Mouse (Mus musculus): ENCODE results near the gene Fkbp5. TPM values are rescaled to one million over a fixed set of nuclear protein-coding genes. Genes with fewer than 3 reads are reported as not detected.
"Not testable (repeated sequence)": the region's sequence is repeated elsewhere in the genome, so short reads cannot be mapped to it uniquely, and the experiment has no call there.

Fkbp5 gene
- polyA plus RNA-seq, 1 experiment from 2014 or later = 27.3 TPM

DNA sequence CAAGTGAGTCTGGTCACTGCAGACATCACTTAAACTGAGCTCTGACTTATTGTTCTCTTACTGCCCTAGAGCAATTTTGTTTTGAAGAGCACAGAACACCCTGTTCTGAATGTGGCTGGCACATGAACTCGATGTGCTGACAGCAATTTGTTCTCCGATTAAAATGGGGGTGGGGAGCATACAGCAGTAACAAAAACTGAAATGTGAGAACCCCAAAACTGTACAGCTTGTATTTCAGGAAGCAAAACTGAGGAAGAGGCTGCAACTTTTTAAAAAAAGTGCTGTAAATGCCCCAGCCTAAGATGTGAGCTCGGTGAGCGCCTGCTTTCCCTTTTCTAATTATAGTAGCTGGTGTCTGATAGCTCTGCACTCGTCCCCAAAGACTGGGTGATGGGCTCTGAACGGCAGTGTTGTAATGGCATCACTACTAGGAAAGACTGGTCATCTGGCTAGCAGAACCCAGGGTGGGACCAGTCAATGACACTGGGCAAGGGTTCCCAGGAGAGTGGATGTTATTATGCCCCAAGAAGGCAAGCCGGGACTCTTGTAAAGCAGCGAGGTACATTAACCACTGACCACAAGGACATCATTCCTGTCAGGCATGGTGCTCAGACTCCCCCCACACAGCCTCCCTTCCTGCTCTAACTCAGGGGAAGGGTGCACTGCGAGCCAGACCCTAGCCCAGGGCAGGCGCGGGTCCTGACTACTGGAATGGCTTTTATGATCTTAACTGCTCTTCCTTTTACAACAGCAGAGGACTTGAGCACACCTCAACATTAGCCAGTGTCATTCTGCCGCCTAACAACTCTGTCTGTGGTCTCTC is 96.9 kb downstream of the Fkbp5 start:
- Histone ChIP-seq H3K27me3 (no peaks in the 10 kb centered on the region), H3K4me1 (peaks cover 27% of the 10 kb centered on the region), H3K36me3 (peaks cover 15% of the 10 kb centered on the region), H3K4me2 (replicated peaks) (0 out of 2 replicates have a peak overlapping the region, but pooled peaks have one; percentile 9), H3K4me3 (no peak overlapping the region), H3K9ac (0 out of 2 replicates have a peak overlapping the region, but pooled peaks have one; percentile 19), H3K9me3 (no peaks in the 10 kb centered on the region), H3K27ac (peak overlapping the region; percentile 67)
- WGBS = 29% methylated on average over 12 of the region's 12 CpGs
- no peak for ATAC-seq (ENCODE audit: low FRiP score, low read depth)

DNA sequence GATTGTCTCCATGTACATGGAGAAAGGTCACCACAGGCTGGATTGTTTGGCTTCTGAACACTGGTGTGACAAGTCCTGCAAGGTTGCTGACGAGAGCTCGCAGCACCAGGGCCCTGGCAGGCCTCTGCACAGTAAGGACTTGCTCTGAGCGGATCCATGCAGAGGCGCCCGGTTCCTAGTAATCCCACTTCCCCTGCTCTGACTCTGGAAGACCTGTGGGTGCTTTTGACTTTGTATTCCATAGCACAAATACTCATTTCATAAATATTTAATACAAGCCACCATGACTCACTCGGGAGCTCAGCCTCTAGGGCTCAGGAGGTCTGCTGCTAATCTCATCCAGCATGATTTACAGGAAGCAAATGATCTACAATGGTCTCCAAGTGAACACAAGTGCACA is 97.7 kb downstream of the Fkbp5 start:
- Histone ChIP-seq H3K4me1 (peaks cover 28% of the 10 kb centered on the region), H3K36me3 (peaks cover 18% of the 10 kb centered on the region), H3K4me3 (no peak overlapping the region), H3K27ac (no peak overlapping the region), H3K27me3 (no peaks in the 10 kb centered on the region), H3K4me2 (replicated peaks) (no peak overlapping the region), H3K9me3 (no peaks in the 10 kb centered on the region), H3K9ac (no peak overlapping the region)
- no peak for ATAC-seq (ENCODE audit: low FRiP score, low read depth)
- WGBS = 74% methylated on average over 6 of the region's 6 CpGs

DNA sequence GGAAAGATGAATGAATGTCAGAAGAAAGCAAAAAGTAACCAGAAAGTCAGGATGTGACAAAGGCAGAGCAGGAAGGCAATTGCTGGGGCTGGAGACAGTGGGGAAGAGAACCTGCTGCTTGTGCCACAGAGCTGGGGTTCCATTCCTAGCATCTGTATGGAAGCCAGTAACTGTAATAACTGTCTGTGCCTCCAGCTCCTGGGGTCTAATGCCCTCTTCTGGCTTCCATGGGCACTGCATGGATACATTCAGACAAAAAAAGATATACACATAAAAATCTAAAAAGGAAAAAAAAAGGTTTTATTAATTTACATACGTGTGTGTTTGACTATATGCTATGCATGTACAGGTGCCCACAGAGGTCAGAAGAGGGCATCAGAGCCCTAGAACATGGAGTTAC is 98.4 kb downstream of the Fkbp5 start:
- H3K27ac ChIP-seq = no peak overlapping the region
- H3K9me3 ChIP-seq = no peaks in the 10 kb centered on the region
- no peak overlapping the region for H3K4me3 ChIP-seq
- H3K9ac ChIP-seq = no peak overlapping the region
- 78% methylated on average over 1 of the region's 1 CpGs for WGBS
- no peaks in the 10 kb centered on the region for H3K27me3 ChIP-seq
- H3K4me2 ChIP-seq (replicated peaks) = no peak overlapping the region
- H3K36me3 ChIP-seq = peaks cover 23% of the 10 kb centered on the region
- H3K4me1 ChIP-seq = peaks cover 21% of the 10 kb centered on the region
- no peak for ATAC-seq (ENCODE audit: low FRiP score, low read depth)

DNA sequence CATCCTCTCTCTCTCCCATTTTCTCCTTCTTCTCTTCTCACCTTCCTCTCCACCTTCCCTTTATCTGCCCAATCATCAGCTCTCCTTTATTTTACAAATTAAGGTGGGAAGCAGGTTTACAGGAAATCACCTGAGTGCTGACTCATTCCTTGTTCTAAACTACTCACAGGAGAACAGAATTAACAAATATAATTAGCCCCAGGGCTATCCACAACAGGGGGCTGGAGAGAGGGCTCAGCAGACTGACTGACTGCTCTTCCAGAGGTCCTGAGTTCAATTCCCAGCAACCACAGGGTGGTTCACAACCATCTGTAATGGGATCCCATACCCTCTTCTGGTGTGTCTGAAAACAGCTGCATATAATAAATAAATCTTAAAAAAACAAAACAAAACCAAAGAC is 98.8 kb downstream of the Fkbp5 start:
- H3K4me2 ChIP-seq (replicated peaks); H3K9ac ChIP-seq; H3K27ac ChIP-seq; H3K4me3 ChIP-seq; H3K9me3 ChIP-seq; ATAC-seq (ENCODE audit: low FRiP score, low read depth); H3K27me3 ChIP-seq: not testable (repeated sequence)
- H3K4me1 ChIP-seq = peaks cover 18% of the 10 kb centered on the region
- peaks cover 23% of the 10 kb centered on the region for H3K36me3 ChIP-seq

DNA sequence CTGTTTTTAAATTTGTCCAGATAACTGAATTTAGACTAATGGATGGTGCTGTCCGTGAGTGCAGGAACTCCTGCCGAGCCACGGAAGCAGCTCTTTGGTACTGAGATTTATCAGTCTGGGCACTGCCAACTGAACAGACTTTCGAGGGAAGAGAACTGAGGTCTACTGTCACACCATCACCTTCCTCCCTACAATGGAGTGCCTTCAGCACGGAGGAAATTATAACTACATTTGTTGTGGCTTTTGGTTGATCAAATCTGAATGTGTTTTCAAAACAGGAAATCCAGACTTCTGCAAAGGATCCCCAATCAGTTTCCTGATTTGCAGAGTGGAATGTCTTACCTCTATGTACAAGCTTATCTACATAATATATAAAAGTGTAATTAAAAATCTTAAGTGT is 99.6 kb downstream of the Fkbp5 start:
- Histone ChIP-seq H3K27me3 (no peaks in the 10 kb centered on the region), H3K36me3 (peaks cover 22% of the 10 kb centered on the region), H3K9me3 (no peaks in the 10 kb centered on the region), H3K4me3 (no peak overlapping the region), H3K27ac (no peak overlapping the region), H3K4me2 (replicated peaks) (no peak overlapping the region), H3K4me1 (peaks cover 18% of the 10 kb centered on the region), H3K9ac (no peak overlapping the region)
- no peak for ATAC-seq (ENCODE audit: low FRiP score, low read depth)
- WGBS = 92% methylated on average over 5 of the region's 5 CpGs

DNA sequence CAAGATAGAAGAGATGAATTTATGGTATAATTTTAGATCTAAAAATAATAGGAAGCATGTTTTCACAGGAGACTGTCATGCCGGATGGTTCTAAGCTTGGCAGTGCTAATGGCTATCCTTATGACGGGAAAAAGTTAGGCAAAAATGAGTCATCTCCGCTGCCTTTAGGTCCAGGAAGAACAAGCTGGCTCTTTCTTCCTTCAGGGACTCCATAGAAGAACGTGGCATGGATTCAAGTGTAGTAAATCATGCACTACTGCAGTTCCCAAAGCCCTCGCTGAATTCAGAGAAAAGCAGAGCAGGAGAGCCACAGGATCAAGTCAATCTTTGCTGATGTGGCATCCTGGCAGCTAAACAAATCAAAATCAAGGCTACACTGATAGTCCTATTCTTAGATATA is 102.1 kb downstream of the Fkbp5 start:
- Histone ChIP-seq H3K27me3 (no peaks in the 10 kb centered on the region), H3K4me3 (no peak overlapping the region), H3K36me3 (peaks cover 34% of the 10 kb centered on the region), H3K9me3 (no peaks in the 10 kb centered on the region), H3K4me2 (replicated peaks) (no peak overlapping the region), H3K9ac (no peak overlapping the region), H3K27ac (no peak overlapping the region), H3K4me1 (peaks cover 13% of the 10 kb centered on the region)
- WGBS = 76% methylated on average over 5 of the region's 5 CpGs
- ATAC-seq (ENCODE audit: low FRiP score, low read depth) = no peak

DNA sequence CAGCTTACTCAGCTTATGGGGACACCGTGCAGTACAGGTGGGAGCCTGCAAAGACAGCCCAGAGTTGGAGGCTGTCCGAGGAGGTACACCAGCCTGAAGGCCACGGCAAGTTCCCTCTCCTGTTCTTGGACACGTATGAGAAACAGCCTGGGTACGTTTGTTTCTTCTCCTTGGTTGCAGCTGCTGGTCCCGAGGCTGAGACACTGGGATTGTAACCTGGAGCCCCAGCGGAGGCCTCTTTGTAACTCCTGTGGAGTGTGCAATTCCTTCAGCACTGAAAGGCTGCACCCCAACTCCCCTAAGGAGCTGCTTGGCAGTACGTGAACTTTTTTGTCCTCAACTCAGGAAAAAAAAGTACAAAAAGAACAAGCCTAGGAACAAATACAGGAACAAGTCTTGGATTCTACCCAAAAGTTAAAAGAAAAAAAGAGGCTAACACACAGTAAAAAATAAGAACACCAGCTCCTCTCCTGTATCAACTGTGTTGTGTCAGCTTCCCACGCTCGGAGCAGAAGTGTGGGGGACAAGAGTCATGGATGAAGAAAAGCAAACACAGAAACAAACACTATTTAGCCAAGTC is 105.9 kb downstream of the Fkbp5 start:
- 0 out of 2 replicates have a peak, but pooled peaks cover 11% of the 10 kb centered on the region for H3K4me1 ChIP-seq
- no peak overlapping the region for H3K4me2 ChIP-seq (replicated peaks)
- H3K27ac ChIP-seq = peak overlapping the region; percentile 55; the same call in 1 of the 2 replicates
- H3K27me3 ChIP-seq = no peaks in the 10 kb centered on the region
- no peak overlapping the region for H3K4me3 ChIP-seq
- WGBS = 75% methylated on average over 10 of the region's 10 CpGs
- no peak overlapping the region for H3K9ac ChIP-seq
- peaks cover 43% of the 10 kb centered on the region for H3K36me3 ChIP-seq
- H3K9me3 ChIP-seq = no peaks in the 10 kb centered on the region
- no peak for ATAC-seq (ENCODE audit: low FRiP score, low read depth)

DNA sequence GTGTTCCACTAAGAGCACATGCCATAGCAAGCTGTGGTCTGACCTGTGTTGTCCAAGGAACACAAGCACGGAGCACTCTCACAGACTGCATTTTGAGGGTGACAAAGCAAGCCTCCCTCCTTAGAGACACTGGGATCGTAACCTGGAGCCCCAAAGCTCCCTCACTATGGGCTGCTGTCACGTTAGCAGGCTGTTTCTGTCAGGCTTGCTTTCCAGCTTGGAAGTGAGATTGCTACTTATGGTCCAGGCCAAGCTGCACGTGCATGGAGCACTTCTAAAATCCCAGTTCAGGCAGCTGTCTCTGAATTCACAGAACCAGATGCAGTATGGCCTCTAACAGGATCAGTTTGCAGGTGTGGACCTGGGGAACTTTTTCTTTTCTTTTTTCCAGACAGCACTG is 106.6 kb downstream of the Fkbp5 start:
- no peak overlapping the region for H3K4me3 ChIP-seq
- 0 out of 2 replicates have a peak, but pooled peaks cover 11% of the 10 kb centered on the region for H3K4me1 ChIP-seq
- H3K27me3 ChIP-seq = no peaks in the 10 kb centered on the region
- H3K4me2 ChIP-seq (replicated peaks) = no peak overlapping the region
- no peak overlapping the region; the same call in 1 of the 2 replicates for H3K9ac ChIP-seq
- peak overlapping the region; percentile 55; the same call in 1 of the 2 replicates for H3K27ac ChIP-seq
- no peaks in the 10 kb centered on the region for H3K9me3 ChIP-seq
- peaks cover 48% of the 10 kb centered on the region for H3K36me3 ChIP-seq
- ATAC-seq (ENCODE audit: low FRiP score, low read depth) = no peak
- 71% methylated on average over 4 of the region's 4 CpGs for WGBS

DNA sequence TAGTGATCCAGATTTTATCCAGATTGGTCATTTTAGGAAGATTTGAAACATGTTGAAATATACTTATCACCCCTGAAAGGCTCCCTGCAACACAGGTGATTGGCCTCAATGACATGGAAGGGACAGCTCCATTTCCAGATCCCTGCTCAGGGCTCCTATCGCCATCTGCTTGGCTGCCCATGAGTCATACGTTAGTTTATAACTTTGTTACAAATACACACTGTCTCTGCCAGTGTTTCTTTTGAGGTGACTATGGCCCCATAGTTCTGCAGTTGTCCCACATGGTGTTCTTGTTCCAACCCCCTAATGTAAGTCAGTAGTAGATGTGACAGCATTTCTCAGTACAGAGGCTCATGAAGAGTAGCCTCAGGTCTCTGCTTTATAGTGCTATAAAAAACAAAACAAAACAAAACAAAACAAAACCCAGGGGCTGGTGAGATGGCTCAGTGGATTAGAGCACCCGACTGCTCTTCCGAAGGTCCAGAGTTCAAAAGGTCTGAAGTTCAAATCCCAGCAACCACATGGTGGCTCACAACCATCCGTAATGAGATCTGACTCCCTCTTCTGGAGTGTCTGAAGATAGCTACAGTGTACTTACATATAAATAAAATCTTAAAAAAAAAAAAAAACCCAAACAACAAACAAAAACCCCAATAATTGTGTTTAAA is 108.9 kb downstream of the Fkbp5 start:
- H3K4me1 ChIP-seq = 0 out of 2 replicates have a peak, but pooled peaks cover 8% of the 10 kb centered on the region
- no peak overlapping the region for H3K4me3 ChIP-seq
- H3K9me3 ChIP-seq = no peaks in the 10 kb centered on the region
- no peak overlapping the region for H3K4me2 ChIP-seq (replicated peaks)
- H3K36me3 ChIP-seq = peaks cover 47% of the 10 kb centered on the region
- 73% methylated on average over 5 of the region's 5 CpGs for WGBS
- no peak for ATAC-seq (ENCODE audit: low FRiP score, low read depth)
- H3K27ac ChIP-seq = no peak overlapping the region
- H3K27me3 ChIP-seq = no peaks in the 10 kb centered on the region
- H3K9ac ChIP-seq = no peak overlapping the region

DNA sequence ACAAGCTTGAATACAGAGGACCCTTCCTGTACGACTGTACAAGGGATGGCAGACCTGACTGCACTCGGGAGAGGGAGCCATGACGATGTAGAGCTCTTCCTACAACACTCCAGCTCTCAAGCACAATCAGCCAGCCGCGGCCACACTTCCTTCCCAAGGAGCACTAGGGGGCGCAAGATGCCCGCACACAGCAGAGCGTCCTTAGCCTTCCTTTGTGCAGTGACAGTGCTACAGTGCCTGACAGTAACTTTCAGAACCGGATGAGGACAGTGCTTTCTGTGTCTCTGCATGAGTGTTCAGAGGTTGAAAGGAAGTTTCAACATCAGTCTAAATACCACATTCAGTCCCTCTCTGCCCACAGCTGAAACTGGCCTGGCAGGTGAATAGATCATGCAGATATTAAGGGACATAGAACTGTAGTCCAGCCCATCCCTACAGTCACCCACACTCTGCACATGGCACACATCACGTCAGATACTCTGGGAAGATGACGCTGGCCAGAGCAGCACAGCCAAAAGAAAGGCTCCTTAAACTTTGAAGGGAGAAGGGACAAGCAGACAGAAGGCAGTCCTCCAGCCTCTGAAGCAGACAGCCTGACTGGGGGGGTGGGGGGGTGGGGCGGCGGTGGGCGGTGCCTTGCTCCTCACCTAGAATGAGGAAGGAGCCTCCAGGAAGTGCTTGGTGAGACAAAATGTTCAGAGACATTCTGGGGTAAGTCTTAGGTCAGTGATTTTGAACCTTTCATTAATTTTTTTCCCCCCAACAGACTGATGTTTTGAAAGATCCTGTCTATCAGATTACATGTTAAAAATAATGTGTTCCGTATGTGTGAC is 109.7 kb downstream of the Fkbp5 start:
- WGBS = 44% methylated on average over 15 of the region's 15 CpGs
- H3K9ac ChIP-seq = no peak overlapping the region
- peaks cover 45% of the 10 kb centered on the region for H3K36me3 ChIP-seq

DNA sequence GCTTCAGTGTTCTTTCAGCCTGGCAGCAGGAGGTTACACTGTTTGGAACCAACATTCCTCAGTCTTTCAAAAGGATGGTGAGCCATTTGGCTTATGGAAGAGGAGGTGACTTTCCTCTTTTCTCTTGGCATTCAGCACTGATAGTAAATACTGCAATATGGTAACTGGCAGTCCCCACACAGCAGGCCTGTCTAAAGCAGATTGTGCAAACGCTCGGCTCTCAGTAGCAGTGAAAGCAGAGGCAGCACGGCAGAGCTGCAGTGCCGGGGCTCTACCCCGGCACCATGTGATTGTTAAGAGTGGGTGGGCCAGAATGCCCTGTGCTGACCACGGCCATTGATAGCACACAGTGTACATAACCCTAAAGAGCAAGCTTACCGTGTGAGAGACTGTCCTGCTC is 110.9 kb downstream of the Fkbp5 start:
- Histone ChIP-seq H3K27me3 (no peaks in the 10 kb centered on the region), H3K27ac (no peak overlapping the region), H3K36me3 (peaks cover 45% of the 10 kb centered on the region), H3K4me2 (replicated peaks) (no peak overlapping the region), H3K9me3 (no peaks in the 10 kb centered on the region), H3K9ac (no peak overlapping the region), H3K4me3 (no peak overlapping the region), H3K4me1 (0 out of 2 replicates have a peak, but pooled peaks cover under 1% of the 10 kb centered on the region)
- WGBS = 88% methylated on average over 7 of the region's 7 CpGs
- no peak for ATAC-seq (ENCODE audit: low FRiP score, low read depth)

More for the DNA sequence above, 109.7 kb downstream of the Fkbp5 start:
- no peak overlapping the region for H3K4me2 ChIP-seq (replicated peaks)
- H3K4me3 ChIP-seq = no peak overlapping the region
- H3K27me3 ChIP-seq = no peaks in the 10 kb centered on the region
- no peak overlapping the region; the same call in 1 of the 2 replicates for H3K27ac ChIP-seq
- ATAC-seq (ENCODE audit: low FRiP score, low read depth) = peak; percentile 80
- H3K9me3 ChIP-seq = no peaks in the 10 kb centered on the region
- H3K4me1 ChIP-seq = 0 out of 2 replicates have a peak, but pooled peaks cover 8% of the 10 kb centered on the region

Measured in limb, embryonic 13.5 days (tissue).